Mouse (Mus musculus): Measurements from ENCODE around the gene Gm20809.
"Not testable (repeated sequence)": the region's sequence is repeated elsewhere in the genome, so short reads cannot be mapped to it uniquely, and the experiment has no call there.

Gm20809 gene

DNA sequence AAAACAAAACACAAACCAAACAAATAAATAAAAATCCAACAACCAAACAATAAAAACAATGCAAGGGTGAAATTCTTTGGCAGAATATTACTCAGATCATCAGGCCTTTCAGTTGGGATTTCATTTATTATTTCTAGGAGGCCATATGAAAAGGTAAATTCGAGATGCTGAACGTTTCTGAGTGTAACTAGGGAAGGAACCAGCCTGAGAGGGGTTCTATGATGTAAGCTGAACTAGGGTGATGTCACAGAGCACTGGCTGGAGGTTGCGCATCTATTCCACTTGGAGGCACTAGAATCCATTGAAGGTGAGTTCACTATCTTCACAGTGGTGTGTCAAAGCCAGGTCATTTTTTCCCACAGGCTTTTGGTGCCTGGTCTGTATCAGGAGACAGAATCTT is at the start of gene Gm20809:
Gene Gm20809, plus strand, starts transcription at position 301 of the 400 bp plus-strand sequence.
- not testable (repeated sequence) for DNase-seq (ENCODE audit: low read depth)

Data from induced T-regulatory cell, adult 2 months (primary cell).